Comparison of ENCODE assay signal across 9 mouse cellular contexts in genomic region chr12:31653611-31654010, GRCm38 (mm10). TPM values are rescaled to one million over a fixed set of nuclear protein-coding genes. Genes with fewer than 3 reads are reported as not detected.
DNase-seq lines count a peak whose midpoint lies in the region; ATAC-seq and TF ChIP-seq lines count a peak whose summit lies in the region.
"Had no signal": no experiment of that assay in that cellular context is flagged by ENCODE, and none has a peak within 500 bp of the region (broad histone marks: within the 10 kb centered on the region; RNA-seq: fewer than 3 reads in every experiment).

No protein-coding gene starts in this region.

- no peak overlapping the region for H3K9ac ChIP-seq in kidney, embryonic 16.5 days (replicated peaks; ENCODE audit: low read length)
- no peak overlapping the region for H3K9ac ChIP-seq in hindbrain, embryonic 15.5 days
- H3K9ac ChIP-seq in midbrain, postnatal 0 days (replicated peaks; ENCODE audit: low read length, poor library complexity, severe bottlenecking): no peak overlapping the region

- peaks cover 7% of the 10 kb centered on the region for H3K4me1 ChIP-seq in kidney, embryonic 16.5 days (ENCODE audit: insufficient read depth, low read length)
- no peaks in the 10 kb centered on the region; the same call in 1 of the 2 replicates for H3K4me1 ChIP-seq in kidney, adult 2 months (ENCODE audit: control insufficient read depth, insufficient read depth, low read length)
- H3K4me1 ChIP-seq in hindbrain, embryonic 15.5 days (replicated peaks): peaks cover 12% of the 10 kb centered on the region
- H3K4me1 ChIP-seq in midbrain, postnatal 0 days (ENCODE audit: insufficient read depth, low read length): no peaks in the 10 kb centered on the region

- H3K4me3 ChIP-seq in kidney, embryonic 16.5 days (ENCODE audit: low read length): no peak overlapping the region
- H3K4me3 ChIP-seq in kidney, adult 2 months (ENCODE audit: insufficient read depth, low read depth, low read length): no peak overlapping the region
- peak overlapping the region; percentile 71; the same call in 1 of the 2 replicates for H3K4me3 ChIP-seq in hindbrain, embryonic 15.5 days
- H3K4me3 ChIP-seq in midbrain, postnatal 0 days (ENCODE audit: low read depth, low read length): no peak overlapping the region; the same call in 1 of the 2 replicates

- WGBS in kidney, embryonic 16.5 days: 72% methylated on average over 5 of the region's 5 CpGs
- 81% methylated on average over 5 of the region's 5 CpGs for WGBS in kidney, adult 2 months
- WGBS in hindbrain, embryonic 15.5 days: 76% methylated on average over 5 of the region's 5 CpGs
- WGBS in midbrain, postnatal 0 days: 81% methylated on average over 5 of the region's 5 CpGs

- no peak for ATAC-seq in kidney, embryonic 16.5 days (ENCODE audit: low FRiP score, low TSS enrichment)
- ATAC-seq in hindbrain, embryonic 15.5 days (ENCODE audit: low FRiP score, low read depth): no peak
- ATAC-seq in midbrain, postnatal 0 days (ENCODE audit: low FRiP score): no peak
- ATAC-seq in CD4-positive, CD25-positive, alpha-beta regulatory T cell, adult 4 months: no peak

- no peaks in the 10 kb centered on the region for H3K27me3 ChIP-seq in kidney, embryonic 16.5 days (ENCODE audit: insufficient read depth, low read length)
- H3K27me3 ChIP-seq in kidney, adult 2 months (replicated peaks; ENCODE audit: control insufficient read depth, insufficient read depth, low read length): no peaks in the 10 kb centered on the region
- no peaks in the 10 kb centered on the region for H3K27me3 ChIP-seq in hindbrain, embryonic 15.5 days
- no peaks in the 10 kb centered on the region for H3K27me3 ChIP-seq in midbrain, postnatal 0 days (ENCODE audit: insufficient read depth, low read length)

- no peak overlapping the region for H3K27ac ChIP-seq in kidney, embryonic 16.5 days (ENCODE audit: low read length)
- H3K27ac ChIP-seq in kidney, adult 2 months (ENCODE audit: insufficient read depth, low read depth, low read length): no peak overlapping the region
- H3K27ac ChIP-seq in hindbrain, embryonic 15.5 days (replicated peaks): no peak overlapping the region
- no peak overlapping the region for H3K27ac ChIP-seq in midbrain, postnatal 0 days (ENCODE audit: low read depth, low read length)

- no peaks in the 10 kb centered on the region for H3K36me3 ChIP-seq in kidney, embryonic 16.5 days (ENCODE audit: insufficient read depth, low read length)
- H3K36me3 ChIP-seq in kidney, adult 2 months (ENCODE audit: control insufficient read depth, insufficient read depth, low read length): no peaks in the 10 kb centered on the region
- H3K36me3 ChIP-seq in hindbrain, embryonic 15.5 days: no peaks in the 10 kb centered on the region
- no peaks in the 10 kb centered on the region for H3K36me3 ChIP-seq in midbrain, postnatal 0 days (ENCODE audit: insufficient read depth, low read length)

- no peaks in the 10 kb centered on the region for H3K9me3 ChIP-seq in kidney, embryonic 16.5 days (ENCODE audit: low read length)
- H3K9me3 ChIP-seq in hindbrain, embryonic 15.5 days: no peaks in the 10 kb centered on the region
- H3K9me3 ChIP-seq in midbrain, postnatal 0 days (ENCODE audit: low read length): no peaks in the 10 kb centered on the region

- TF ChIP-seq POLR2A in kidney, adult 2 months (IDR thresholded peaks at IDR 0.05; ENCODE audit: low read depth, low read length): no peak

- peak overlapping the region; percentile 16; the same call in 1 of the 2 replicates for H3K4me2 ChIP-seq in kidney, embryonic 16.5 days (replicated peaks; ENCODE audit: low read depth, low read length)
- H3K4me2 ChIP-seq in hindbrain, embryonic 15.5 days: peak overlapping the region; percentile 69
- H3K4me2 ChIP-seq in midbrain, postnatal 0 days (ENCODE audit: low read depth, low read length, poor library complexity, severe bottlenecking): peak overlapping the region; percentile 34; the same call in 1 of the 2 replicates

- no peak for DNase-seq in kidney, adult 2 months
- DNase-seq in MEL-GATA-1-ER (ENCODE audit: extremely low read depth, low read depth): peak; percentile 17
- DNase-seq in midbrain, postnatal 0 days (ENCODE audit: low spot score): no peak
- DNase-seq in cerebellum, postnatal 10 days: no peak
- DNase-seq: adrenal gland, adult 8-10 months; retina, postnatal 1 day had no signal

- no peak for TF ChIP-seq CTCF in kidney, adult 2 months (conservative IDR thresholded peaks at IDR 0.05; ENCODE audit: insufficient read depth, insufficient read length, low read depth, low read length)
- no peak for TF ChIP-seq CTCF in midbrain, postnatal 0 days (IDR thresholded peaks at IDR 0.05)

RNA-seq across cellular contexts. Expression of gene Dus4l, which starts 1.0 kb away (rescaled TPM):
- polyA plus RNA-seq in kidney, embryonic 16.5 days (2015; fragmentation: Nextera tagmentation; extraction: Ambion mirVana): 9.4 and 9.9 TPM in 2 replicates
- polyA plus RNA-seq in kidney, adult 2 months (2012; rRNA removed): 3.3 and 3.4 TPM in 2 replicates
- 7.2 and 9.0 TPM in 2 replicates for polyA plus RNA-seq in hindbrain, embryonic 15.5 days (2015; fragmentation: Nextera tagmentation; extraction: Ambion mirVana)
- total RNA-seq in midbrain, postnatal 0 days (2014; rRNA removed): 3.9 and 8.6 TPM in 2 replicates
- 5.9 and 8.3 TPM in 2 replicates for polyA plus RNA-seq in midbrain, postnatal 0 days (2015; fragmentation: Nextera tagmentation; extraction: Ambion mirVana)
- 10 to 100 TPM; 12.0 to 14.8 TPM for polyA plus RNA-seq in CD4-positive, CD25-positive, alpha-beta regulatory T cell, adult 4 months (2017; shearing (Covaris generic))

RNA-seq across cellular contexts. Expression of gene Cog5, which starts 1.1 kb away (rescaled TPM):
- polyA plus RNA-seq in kidney, embryonic 16.5 days (2015; fragmentation: Nextera tagmentation; extraction: Ambion mirVana): 27.6 and 30.0 TPM in 2 replicates
- 16.7 and 17.7 TPM in 2 replicates for polyA plus RNA-seq in kidney, adult 2 months (2012; rRNA removed)
- 26.9 and 28.1 TPM in 2 replicates for polyA plus RNA-seq in hindbrain, embryonic 15.5 days (2015; fragmentation: Nextera tagmentation; extraction: Ambion mirVana)
- 41.1 and 51.8 TPM in 2 replicates for total RNA-seq in midbrain, postnatal 0 days (2014; rRNA removed)
- polyA plus RNA-seq in midbrain, postnatal 0 days (2015; fragmentation: Nextera tagmentation; extraction: Ambion mirVana): 16.9 and 18.8 TPM in 2 replicates
- 10 to 100 TPM; 50.7 to 68.8 TPM for polyA plus RNA-seq in CD4-positive, CD25-positive, alpha-beta regulatory T cell, adult 4 months (2017; shearing (Covaris generic))

RNA-seq across cellular contexts. Expression of gene Bcap29, which starts 19.2 kb away (rescaled TPM):
- polyA plus RNA-seq in kidney, embryonic 16.5 days (2015; fragmentation: Nextera tagmentation; extraction: Ambion mirVana): 25.7 and 29.2 TPM in 2 replicates
- polyA plus RNA-seq in kidney, adult 2 months (2012; rRNA removed): 2.4 and 4.7 TPM in 2 replicates
- 28.0 and 29.7 TPM in 2 replicates for polyA plus RNA-seq in hindbrain, embryonic 15.5 days (2015; fragmentation: Nextera tagmentation; extraction: Ambion mirVana)
- total RNA-seq in midbrain, postnatal 0 days (2014; rRNA removed): 5.9 and 11.1 TPM in 2 replicates
- polyA plus RNA-seq in midbrain, postnatal 0 days (2015; fragmentation: Nextera tagmentation; extraction: Ambion mirVana): 33.9 and 36.1 TPM in 2 replicates
- 10 to 100 TPM; 69.3 to 80.9 TPM for polyA plus RNA-seq in CD4-positive, CD25-positive, alpha-beta regulatory T cell, adult 4 months (2017; shearing (Covaris generic))

Comparison
In these comparisons a context has a peak if more than half of its experiments do, and no peak if none do; other contexts are left out.
1. H3K4me2 ChIP-seq: peak in every context shown above with its lines; median percentile 69 in hindbrain, embryonic 15.5 days; 34 in midbrain, postnatal 0 days; 16 in kidney, embryonic 16.5 days.